Mouse (Mus musculus): ENCODE results near the gene Esd. TPM values are rescaled to one million over a fixed set of nuclear protein-coding genes. Genes with fewer than 3 reads are reported as not detected.

Gene Esd
- polyA plus RNA-seq, 1 experiment from 2014 or later, result 336 TPM

- H3K9ac ChIP-seq (ENCODE audit: low read length), result peak overlapping the region; percentile 45; the same call in 1 of the 2 replicates
- H3K4me1 ChIP-seq (replicated peaks; ENCODE audit: control insufficient read depth, insufficient read depth, low read length), result no peaks in the 10 kb centered on the region; the same call in 1 of the 2 replicates
- no peak overlapping the region for H3K27ac ChIP-seq (ENCODE audit: low read depth, low read length)
- WGBS, result 30% methylated on average over 9 of the region's 9 CpGs
- no peaks in the 10 kb centered on the region for H3K27me3 ChIP-seq (ENCODE audit: control insufficient read depth, insufficient read depth, low read length)
- peak overlapping the region; percentile 65; the same call in 1 of the 2 replicates for H3K4me2 ChIP-seq (ENCODE audit: low read depth, low read length, severe bottlenecking)
- H3K4me3 ChIP-seq (ENCODE audit: low read depth, low read length), result peak overlapping the region; percentile 78
- H3K36me3 ChIP-seq (ENCODE audit: control insufficient read depth, insufficient read depth, low read length), result no peaks in the 10 kb centered on the region
- H3K9me3 ChIP-seq (ENCODE audit: control insufficient read depth, low read length), result no peaks in the 10 kb centered on the region
- no peak for DNase-seq (ENCODE audit: low spot score)
- ATAC-seq (replicated peaks; ENCODE audit: low FRiP score), result no peak
Measured at GRCm38 (mm10) chr14:74731221-74732078, 647 bp upstream of the Esd start.

- Histone ChIP-seq H3K4me1 (replicated peaks; ENCODE audit: control insufficient read depth, insufficient read depth, low read length) (no peaks in the 10 kb centered on the region; the same call in 1 of the 2 replicates), H3K4me3 (ENCODE audit: low read depth, low read length) (peak overlapping the region; percentile 78; the same call in 1 of the 2 replicates), H3K9ac (ENCODE audit: low read length) (no peak overlapping the region), H3K4me2 (ENCODE audit: low read depth, low read length, severe bottlenecking) (peak overlapping the region; percentile 65; the same call in 1 of the 2 replicates), H3K27ac (ENCODE audit: low read depth, low read length) (no peak overlapping the region), H3K36me3 (ENCODE audit: control insufficient read depth, insufficient read depth, low read length) (no peaks in the 10 kb centered on the region), H3K9me3 (ENCODE audit: control insufficient read depth, low read length) (no peaks in the 10 kb centered on the region), H3K27me3 (ENCODE audit: control insufficient read depth, insufficient read depth, low read length) (no peaks in the 10 kb centered on the region)
- ATAC-seq (replicated peaks; ENCODE audit: low FRiP score) (no peak), DNase-seq (ENCODE audit: low spot score) (no peak)
- 71% methylated on average over 2 of the region's 2 CpGs for WGBS
Measured at GRCm38 (mm10) chr14:74733397-74733796, 1.3 kb downstream of the Esd start.

GRCm38 (mm10) chr14:74735471-74735870, 3.4 kb downstream of the Esd start:
- Histone ChIP-seq H3K4me1 (replicated peaks; ENCODE audit: control insufficient read depth, insufficient read depth, low read length) (no peaks in the 10 kb centered on the region; the same call in 1 of the 2 replicates), H3K4me3 (ENCODE audit: low read depth, low read length) (no peak overlapping the region), H3K27me3 (ENCODE audit: control insufficient read depth, insufficient read depth, low read length) (no peaks in the 10 kb centered on the region), H3K9ac (ENCODE audit: low read length) (no peak overlapping the region), H3K9me3 (ENCODE audit: control insufficient read depth, low read length) (no peaks in the 10 kb centered on the region), H3K36me3 (ENCODE audit: control insufficient read depth, insufficient read depth, low read length) (no peaks in the 10 kb centered on the region; the same call in 1 of the 2 replicates), H3K27ac (ENCODE audit: low read depth, low read length) (no peak overlapping the region), H3K4me2 (ENCODE audit: low read depth, low read length, severe bottlenecking) (no peak overlapping the region)
- ATAC-seq (replicated peaks; ENCODE audit: low FRiP score) (no peak), DNase-seq (ENCODE audit: low spot score) (no peak)
- 88% methylated on average over 6 of the region's 6 CpGs for whole genome bisulfite sequencing

- Histone ChIP-seq H3K4me1 (replicated peaks; ENCODE audit: control insufficient read depth, insufficient read depth, low read length) (no peaks in the 10 kb centered on the region; the same call in 1 of the 2 replicates), H3K27ac (ENCODE audit: low read depth, low read length) (no peak overlapping the region)
- no peak for ATAC-seq (replicated peaks; ENCODE audit: low FRiP score)
Measured at GRCm38 (mm10) chr14:74736850-74737249, 4.8 kb downstream of the Esd start.

GRCm38 (mm10) chr14:74764191-74764918, 32.3 kb downstream of the Esd start:
- no peak; the same call in 1 of the 2 replicates for ATAC-seq (replicated peaks; ENCODE audit: low FRiP score)

More at GRCm38 (mm10) chr14:74736850-74737249, 4.8 kb downstream of the Esd start:
- no peaks in the 10 kb centered on the region for H3K9me3 ChIP-seq (ENCODE audit: control insufficient read depth, low read length)
- no peak overlapping the region for H3K9ac ChIP-seq (ENCODE audit: low read length)
- no peak overlapping the region for H3K4me2 ChIP-seq (ENCODE audit: low read depth, low read length, severe bottlenecking)
- no peak overlapping the region for H3K4me3 ChIP-seq (ENCODE audit: low read depth, low read length)
- DNase-seq (ENCODE audit: low spot score), result no peak
- no peaks in the 10 kb centered on the region for H3K27me3 ChIP-seq (ENCODE audit: control insufficient read depth, insufficient read depth, low read length)
- 98% methylated on average over 6 of the region's 6 CpGs for WGBS
- no peaks in the 10 kb centered on the region; the same call in 1 of the 2 replicates for H3K36me3 ChIP-seq (ENCODE audit: control insufficient read depth, insufficient read depth, low read length)

GRCm38 (mm10) chr14:74767892-74768291, 35.8 kb downstream of the Esd start:
- no peaks in the 10 kb centered on the region for H3K27me3 ChIP-seq (ENCODE audit: control insufficient read depth, insufficient read depth, low read length)
- H3K4me1 ChIP-seq (replicated peaks; ENCODE audit: control insufficient read depth, insufficient read depth, low read length), result no peaks in the 10 kb centered on the region
- no peak overlapping the region for H3K4me3 ChIP-seq (ENCODE audit: low read depth, low read length)
- DNase-seq (ENCODE audit: low spot score), result no peak
- H3K9me3 ChIP-seq (ENCODE audit: control insufficient read depth, low read length), result no peaks in the 10 kb centered on the region
- ATAC-seq (replicated peaks; ENCODE audit: low FRiP score), result no peak
- no peak overlapping the region for H3K27ac ChIP-seq (ENCODE audit: low read depth, low read length)
- no peaks in the 10 kb centered on the region for H3K36me3 ChIP-seq (ENCODE audit: control insufficient read depth, insufficient read depth, low read length)
- H3K4me2 ChIP-seq (ENCODE audit: low read depth, low read length, severe bottlenecking), result no peak overlapping the region
- WGBS, result 89% methylated on average over 1 of the region's 1 CpGs
- H3K9ac ChIP-seq (ENCODE audit: low read length), result no peak overlapping the region

More at GRCm38 (mm10) chr14:74764191-74764918, 32.3 kb downstream of the Esd start:
- Histone ChIP-seq H3K4me3 (ENCODE audit: low read depth, low read length) (no peak overlapping the region), H3K27ac (ENCODE audit: low read depth, low read length) (no peak overlapping the region), H3K36me3 (ENCODE audit: control insufficient read depth, insufficient read depth, low read length) (no peaks in the 10 kb centered on the region), H3K9ac (ENCODE audit: low read length) (no peak overlapping the region), H3K4me1 (replicated peaks; ENCODE audit: control insufficient read depth, insufficient read depth, low read length) (no peaks in the 10 kb centered on the region), H3K9me3 (ENCODE audit: control insufficient read depth, low read length) (no peaks in the 10 kb centered on the region), H3K4me2 (ENCODE audit: low read depth, low read length, severe bottlenecking) (no peak overlapping the region), H3K27me3 (ENCODE audit: control insufficient read depth, insufficient read depth, low read length) (no peaks in the 10 kb centered on the region)
- DNase-seq (ENCODE audit: low spot score), result peak; percentile 85
- 55% methylated on average over 10 of the region's 10 CpGs for WGBS

GRCm38 (mm10) chr14:74774046-74774619, 42.0 kb downstream of the Esd start:
- no peak for ATAC-seq (replicated peaks; ENCODE audit: low FRiP score)
- no peaks in the 10 kb centered on the region for H3K27me3 ChIP-seq (ENCODE audit: control insufficient read depth, insufficient read depth, low read length)
- 87% methylated on average over 10 of the region's 10 CpGs for WGBS

GRCm38 (mm10) chr14:74784243-74784934, 52.3 kb downstream of the Esd start:
- no peak overlapping the region for H3K9ac ChIP-seq (ENCODE audit: low read length)
- H3K4me3 ChIP-seq (ENCODE audit: low read depth, low read length), result no peak overlapping the region
- no peaks in the 10 kb centered on the region for H3K36me3 ChIP-seq (ENCODE audit: control insufficient read depth, insufficient read depth, low read length)
- H3K4me1 ChIP-seq (replicated peaks; ENCODE audit: control insufficient read depth, insufficient read depth, low read length), result no peaks in the 10 kb centered on the region
- ATAC-seq (replicated peaks; ENCODE audit: low FRiP score) (no peak), DNase-seq (ENCODE audit: low spot score) (no peak)
- no peak overlapping the region for H3K27ac ChIP-seq (ENCODE audit: low read depth, low read length)
- no peaks in the 10 kb centered on the region for H3K27me3 ChIP-seq (ENCODE audit: control insufficient read depth, insufficient read depth, low read length)
- H3K9me3 ChIP-seq (ENCODE audit: control insufficient read depth, low read length), result no peaks in the 10 kb centered on the region
- whole genome bisulfite sequencing, result 87% methylated on average over 11 of the region's 11 CpGs
- H3K4me2 ChIP-seq (ENCODE audit: low read depth, low read length, severe bottlenecking), result no peak overlapping the region

More at GRCm38 (mm10) chr14:74774046-74774619, 42.0 kb downstream of the Esd start:
- no peaks in the 10 kb centered on the region for H3K9me3 ChIP-seq (ENCODE audit: control insufficient read depth, low read length)
- no peak overlapping the region for H3K9ac ChIP-seq (ENCODE audit: low read length)
- no peak overlapping the region for H3K4me3 ChIP-seq (ENCODE audit: low read depth, low read length)
- no peaks in the 10 kb centered on the region for H3K36me3 ChIP-seq (ENCODE audit: control insufficient read depth, insufficient read depth, low read length)
- no peak overlapping the region for H3K4me2 ChIP-seq (ENCODE audit: low read depth, low read length, severe bottlenecking)
- H3K27ac ChIP-seq (ENCODE audit: low read depth, low read length), result no peak overlapping the region
- H3K4me1 ChIP-seq (replicated peaks; ENCODE audit: control insufficient read depth, insufficient read depth, low read length), result no peaks in the 10 kb centered on the region
- DNase-seq (ENCODE audit: low spot score), result no peak

Measured in forebrain, embryonic 11.5 days (tissue).